Mouse (Mus musculus): ENCODE measurements around the gene Mob4.

The Mob4 gene

GRCm38 (mm10) chr1:55132308-55132707 is 1.3 kb downstream of the Mob4 start:
- no peak for DNase-seq (ENCODE audit: low spot score)

GRCm38 (mm10) chr1:55133173-55133572 is 2.1 kb downstream of the Mob4 start:
- no peak for DNase-seq (ENCODE audit: low spot score)

GRCm38 (mm10) chr1:55134301-55134700 is 3.3 kb downstream of the Mob4 start:
- DNase-seq (ENCODE audit: low spot score) = no peak

GRCm38 (mm10) chr1:55135846-55136245 is 4.8 kb downstream of the Mob4 start:
- no peak for DNase-seq (ENCODE audit: low spot score)

GRCm38 (mm10) chr1:55144338-55144737 is 13.3 kb downstream of the Mob4 start:
- no peak for DNase-seq (ENCODE audit: low spot score)

- no peak for DNase-seq (ENCODE audit: low spot score)
Observed at GRCm38 (mm10) chr1:55145556-55145955, 14.5 kb downstream of the Mob4 start.

- no peak for DNase-seq (ENCODE audit: low spot score)
Observed at GRCm38 (mm10) chr1:55157329-55157728, 26.3 kb downstream of the Mob4 start.

GRCm38 (mm10) chr1:55158211-55158610 is 27.2 kb downstream of the Mob4 start:
- DNase-seq (ENCODE audit: low spot score) = no peak

- DNase-seq (ENCODE audit: low spot score) = no peak
Observed at GRCm38 (mm10) chr1:55158821-55159220, 27.8 kb downstream of the Mob4 start.

- DNase-seq (ENCODE audit: low spot score) = no peak
Observed at GRCm38 (mm10) chr1:55160218-55160617, 29.2 kb downstream of the Mob4 start.

GRCm38 (mm10) chr1:55160831-55161638 is 30.0 kb downstream of the Mob4 start:
- DNase-seq (ENCODE audit: low spot score) = no peak

- DNase-seq (ENCODE audit: low spot score) = no peak
Observed at GRCm38 (mm10) chr1:55161895-55162294, 30.9 kb downstream of the Mob4 start.

GRCm38 (mm10) chr1:55162781-55163180 is 31.8 kb downstream of the Mob4 start:
- no peak for DNase-seq (ENCODE audit: low spot score)

- DNase-seq (ENCODE audit: low spot score) = no peak
Observed at GRCm38 (mm10) chr1:55164005-55164404, 33.0 kb downstream of the Mob4 start.

GRCm38 (mm10) chr1:55167560-55167959 is 36.5 kb downstream of the Mob4 start:
- no peak for DNase-seq (ENCODE audit: low spot score)

- no peak for DNase-seq (ENCODE audit: low spot score)
Observed at GRCm38 (mm10) chr1:55168591-55168990, 37.6 kb downstream of the Mob4 start.

- no peak for DNase-seq (ENCODE audit: low spot score)
Observed at GRCm38 (mm10) chr1:55171361-55172325, 40.6 kb downstream of the Mob4 start.

- no peak for DNase-seq (ENCODE audit: low spot score)
Observed at GRCm38 (mm10) chr1:55173720-55174557, 42.9 kb downstream of the Mob4 start.

GRCm38 (mm10) chr1:55174558-55175034 is 43.6 kb downstream of the Mob4 start:
- no peak for DNase-seq (ENCODE audit: low spot score)

- no peak for DNase-seq (ENCODE audit: low spot score)
Observed at GRCm38 (mm10) chr1:55179917-55180566, 49.0 kb downstream of the Mob4 start.

GRCm38 (mm10) chr1:55182392-55182791 is 51.4 kb downstream of the Mob4 start:
- DNase-seq (ENCODE audit: low spot score) = no peak
